Mouse (Mus musculus) G1E (cell line): ENCODE measurements around the gene Ccdc69. TPM values are rescaled to one million over a fixed set of nuclear protein-coding genes. Genes with fewer than 3 reads are reported as not detected.

Experiments used
- ATAC-seq: 2 replicates; pipeline ENCODE4 v1.8.0; 2016; ENCODE audit warnings: mild to moderate bottlenecking; ENCODE audit not compliant: insufficient number of reproducible peaks, poor library complexity, low FRiP score, severe bottlenecking; ENCODE audit errors: extremely low read depth
- DNase-seq: peaks from one replicate; pipeline ENCODE4 v3.0.0; 2012; ENCODE audit warnings: low spot score
- H3K27me3 ChIP-seq: 2 replicates; pipeline ENCODE4 v1.6.1; 2012; ENCODE audit warnings: mild to moderate bottlenecking, low read length, inconsistent platforms; ENCODE audit not compliant: insufficient read depth
- H3K36me3 ChIP-seq: replicated peaks from 2 replicates; pipeline ENCODE3; 2012; ENCODE audit warnings: mild to moderate bottlenecking, inconsistent platforms
- H3K4me1 ChIP-seq: 2 replicates; pipeline ENCODE4 v1.6.1; 2012; ENCODE audit warnings: low read depth, low read length, inconsistent platforms, mixed read lengths; ENCODE audit not compliant: insufficient read depth
- H3K4me3 ChIP-seq: 2 replicates; pipeline ENCODE4 v1.5.1; 2012; ENCODE audit warnings: low read depth, mild to moderate bottlenecking, inconsistent platforms, low read length, moderate library complexity, mixed read lengths
- H3K9me3 ChIP-seq: replicated peaks from 2 replicates; pipeline ENCODE4 v1.6.1; 2012; ENCODE audit warnings: inconsistent platforms
- CTCF ChIP-seq: IDR thresholded peaks from 2 replicates; pipeline ENCODE4 v1.5.1; 2012; ENCODE audit warnings: low read depth, low read length, inconsistent platforms, mixed read lengths
- GATA1 ChIP-seq: IDR thresholded peaks from 2 replicates; pipeline ENCODE4 v1.6.1; 2012; ENCODE audit warnings: borderline replicate concordance, low read length, inconsistent platforms, mixed read lengths
- GATA2 ChIP-seq: IDR thresholded peaks from 2 replicates; pipeline ENCODE4 v1.6.1; 2012; ENCODE audit warnings: low read depth, low read length, inconsistent platforms, borderline replicate concordance
- POLR2AphosphoS5 ChIP-seq: IDR thresholded peaks from 2 replicates; pipeline ENCODE4 v1.6.1; 2012; ENCODE audit warnings: low read depth, low read length, inconsistent platforms; ENCODE audit not compliant: insufficient replicate concordance
- TAL1 ChIP-seq: conservative IDR thresholded peaks from 2 replicates; pipeline ENCODE4 v1.6.1; 2012; ENCODE audit warnings: low read depth, low read length, inconsistent platforms, mixed read lengths
- polyA plus RNA-seq: library from polyadenylated mRNA; stranded (reverse); fragments of >175 nt; gene quantifications from 2 replicates; pipeline ENCODE4 v1.2.3, GENCODE M21; 2012
- total RNA-seq, 2 experiments: library from RNA; stranded (forward) in 1 of 2; stranded (reverse) in 1 of 2; fragments of 200-1000 nt in 1 of 2; fragments of >200 nt in 1 of 2; fragmentation: Nextera tagmentation in 1 of 2; gene quantifications; 2 replicates each; pipeline ENCODE4 v1.2.3; 2014 to 2017

The Ccdc69 gene
- total and polyA plus RNA-seq, 3 experiments: not detected

DNA sequence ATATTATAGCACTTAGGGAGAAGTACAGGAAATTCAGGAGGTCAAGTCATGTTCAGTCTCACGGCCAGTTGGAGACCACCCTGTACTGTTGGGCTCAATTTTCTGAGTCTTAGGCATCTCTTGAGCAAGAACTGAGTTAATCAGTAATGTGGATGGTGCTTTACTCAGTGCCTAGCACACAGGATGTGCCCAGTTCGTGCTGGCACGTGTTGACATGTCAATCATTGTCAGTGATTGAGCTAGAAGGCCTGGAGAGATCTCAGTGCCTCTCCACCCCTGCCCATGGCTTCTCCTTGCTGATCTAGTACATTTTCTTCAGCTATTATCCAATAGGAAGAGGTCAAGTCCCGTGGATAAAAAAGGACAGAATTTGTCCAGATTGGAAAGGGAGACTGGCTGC lies 27.5 kb upstream of the Ccdc69 start:
- DNase-seq: no peak
- TF ChIP-seq CTCF (no peak), TAL1 (no peak), POLR2AphosphoS5 (no peak), GATA2 (no peak), GATA1 (no peak)
- ATAC-seq: no peak
- Histone ChIP-seq H3K4me3 (no peak overlapping the region), H3K36me3 (no peaks in the 10 kb centered on the region), H3K9me3 (no peaks in the 10 kb centered on the region), H3K4me1 (no peaks in the 10 kb centered on the region), H3K27me3 (peaks cover 5% of the 10 kb centered on the region)

DNA sequence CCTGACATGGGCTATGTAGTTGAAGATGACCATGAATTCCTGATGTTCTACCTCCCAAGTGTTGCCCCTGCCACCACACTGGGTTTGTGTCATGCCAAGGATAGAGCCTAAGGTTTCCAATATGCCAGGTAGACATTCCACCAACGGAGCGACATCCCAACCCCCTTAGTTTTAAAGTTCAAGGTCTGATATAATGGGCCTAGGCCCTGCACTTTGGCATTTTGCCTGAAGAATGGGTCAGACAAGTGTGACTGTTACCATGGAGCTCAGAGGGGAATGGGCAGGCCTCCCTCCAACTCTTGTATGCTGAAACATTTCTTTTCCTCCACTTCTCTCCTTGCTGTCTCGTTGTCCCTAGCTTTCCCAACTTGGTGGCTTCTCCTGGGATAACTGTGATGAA lies 25.3 kb upstream of the Ccdc69 start:
- TF ChIP-seq TAL1 (no peak), GATA1 (no peak), CTCF (no peak), GATA2 (no peak), POLR2AphosphoS5 (no peak)
- no peak for ATAC-seq
- H3K27me3 ChIP-seq: peaks cover 5% of the 10 kb centered on the region; the same call in 1 of the 2 replicates
- no peaks in the 10 kb centered on the region for H3K9me3 ChIP-seq
- no peaks in the 10 kb centered on the region for H3K36me3 ChIP-seq
- no peak overlapping the region for H3K4me3 ChIP-seq
- H3K4me1 ChIP-seq: no peaks in the 10 kb centered on the region; the same call in 1 of the 2 replicates
- DNase-seq: no peak

GRCm38 (mm10) chr11:55102015-55102414 lies 24.1 kb upstream of the Ccdc69 start:
- H3K27me3 ChIP-seq: peaks cover 10% of the 10 kb centered on the region
- TF ChIP-seq POLR2AphosphoS5: no peak
- no peak for TF ChIP-seq TAL1
- no peak for TF ChIP-seq GATA1
- TF ChIP-seq CTCF: no peak
- TF ChIP-seq GATA2: no peak
- ATAC-seq: no peak
- no peaks in the 10 kb centered on the region for H3K36me3 ChIP-seq
- DNase-seq: no peak
- H3K9me3 ChIP-seq: peaks cover 5% of the 10 kb centered on the region
- H3K4me1 ChIP-seq: no peaks in the 10 kb centered on the region; the same call in 1 of the 2 replicates
- H3K4me3 ChIP-seq: no peak overlapping the region

- DNase-seq: no peak
- ATAC-seq: no peak
- Histone ChIP-seq H3K4me1 (no peaks in the 10 kb centered on the region; the same call in 1 of the 2 replicates), H3K27me3 (peaks cover 10% of the 10 kb centered on the region), H3K4me3 (no peak overlapping the region), H3K36me3 (no peaks in the 10 kb centered on the region), H3K9me3 (peaks cover 5% of the 10 kb centered on the region)
- no peak for TF ChIP-seq GATA1
- TF ChIP-seq POLR2AphosphoS5: no peak
- no peak for TF ChIP-seq CTCF
- no peak for TF ChIP-seq GATA2
- no peak for TF ChIP-seq TAL1
Observed at GRCm38 (mm10) chr11:55099868-55100267, 21.9 kb upstream of the Ccdc69 start.

DNA sequence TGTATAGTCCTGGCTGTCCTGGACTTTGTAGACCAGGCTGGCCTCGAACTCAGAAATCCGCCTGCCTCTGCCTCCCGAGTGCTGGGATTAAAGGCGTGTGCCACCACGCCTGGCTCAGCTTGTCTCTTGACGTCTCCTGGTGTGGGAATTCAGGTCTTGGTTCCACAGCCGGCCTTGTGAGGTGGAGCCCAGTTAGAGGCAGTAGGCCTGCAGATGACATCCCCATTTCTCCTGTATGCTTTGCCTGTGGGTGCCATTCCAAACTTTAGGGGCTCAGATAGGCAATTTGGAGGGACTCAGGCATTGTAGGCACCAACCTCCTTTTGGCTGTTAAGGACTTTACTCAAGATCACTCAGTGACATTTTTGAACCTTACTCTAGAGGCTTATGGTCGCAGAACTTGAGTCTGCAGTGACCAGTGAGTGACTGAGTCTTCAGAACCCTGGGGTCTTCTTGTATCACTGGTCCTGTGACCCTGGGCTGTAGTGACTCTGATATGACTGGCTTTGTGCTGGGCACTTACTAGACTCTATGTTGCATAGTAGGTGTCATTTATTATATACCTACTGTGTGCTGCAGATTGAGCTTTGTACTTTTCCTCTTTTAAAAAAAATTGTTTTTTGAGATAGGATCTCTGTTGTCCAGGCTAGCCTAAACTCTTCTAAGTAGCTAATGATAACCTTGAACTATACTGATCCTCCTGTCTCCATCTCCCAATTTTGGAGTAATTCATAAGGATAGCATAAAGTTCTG lies 21.3 kb upstream of the Ccdc69 start:
- no peak for DNase-seq
- H3K36me3 ChIP-seq: no peaks in the 10 kb centered on the region
- ATAC-seq: no peak
- peaks cover 10% of the 10 kb centered on the region for H3K27me3 ChIP-seq
- H3K4me1 ChIP-seq: no peaks in the 10 kb centered on the region; the same call in 1 of the 2 replicates
- no peak overlapping the region for H3K4me3 ChIP-seq
- no peak for TF ChIP-seq CTCF
- TF ChIP-seq POLR2AphosphoS5: no peak
- no peak for TF ChIP-seq GATA2
- TF ChIP-seq GATA1: no peak
- TF ChIP-seq TAL1: no peak
- peaks cover 5% of the 10 kb centered on the region for H3K9me3 ChIP-seq

DNA sequence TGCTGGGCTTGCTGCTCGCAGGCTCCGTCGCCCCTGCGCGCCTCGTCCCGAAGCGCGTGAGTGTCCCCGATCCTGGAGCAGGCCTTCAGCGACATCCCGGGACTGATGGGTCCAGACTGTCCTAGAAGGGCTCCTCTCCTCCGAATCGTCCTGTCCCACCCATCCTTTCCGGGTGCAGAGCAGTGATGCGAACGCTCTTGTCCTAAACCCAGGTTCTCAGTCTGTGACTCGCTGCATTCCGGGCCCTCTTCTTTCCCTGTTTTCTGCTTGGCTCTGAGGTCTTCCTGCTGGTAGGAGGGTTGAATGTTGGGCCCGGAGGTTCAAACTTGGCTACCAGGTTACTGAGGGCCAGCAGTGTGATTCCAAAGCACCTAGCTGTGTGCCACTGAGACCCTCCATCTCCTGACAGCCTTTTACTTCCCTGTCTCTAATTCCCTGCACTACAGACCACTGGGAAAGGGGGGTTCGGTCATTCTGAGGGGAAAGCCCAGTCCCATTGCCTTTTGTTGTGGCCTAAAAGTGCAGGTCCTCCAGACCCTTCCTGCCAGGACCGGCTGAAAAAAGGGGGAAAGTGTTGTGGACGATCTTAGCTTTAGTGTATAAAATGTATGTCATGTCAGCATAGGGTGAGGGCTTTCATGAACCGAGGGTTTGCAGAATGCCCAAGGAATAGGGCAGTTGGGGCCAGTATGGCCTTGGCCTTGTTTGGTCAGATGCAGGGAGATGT lies 20.4 kb upstream of the Ccdc69 start:
- TF ChIP-seq GATA2: no peak
- TF ChIP-seq CTCF: no peak
- no peak for TF ChIP-seq TAL1
- no peak for TF ChIP-seq GATA1
- TF ChIP-seq POLR2AphosphoS5: no peak
- ATAC-seq: no peak
- H3K4me3 ChIP-seq: no peak overlapping the region
- H3K4me1 ChIP-seq: no peaks in the 10 kb centered on the region; the same call in 1 of the 2 replicates
- no peak for DNase-seq
- no peaks in the 10 kb centered on the region for H3K36me3 ChIP-seq
- H3K9me3 ChIP-seq: peaks cover 5% of the 10 kb centered on the region
- peaks cover 10% of the 10 kb centered on the region for H3K27me3 ChIP-seq
